Mouse (Mus musculus) brain, embryonic 18.5 days (tissue): Measurements from ENCODE around the gene Hagh.

Source experiments
- DNase-seq: peaks from one replicate; pipeline ENCODE4 v3.0.0-alpha.2; 2012; ENCODE audit warnings: low read depth, low spot score

Hagh gene

DNA sequence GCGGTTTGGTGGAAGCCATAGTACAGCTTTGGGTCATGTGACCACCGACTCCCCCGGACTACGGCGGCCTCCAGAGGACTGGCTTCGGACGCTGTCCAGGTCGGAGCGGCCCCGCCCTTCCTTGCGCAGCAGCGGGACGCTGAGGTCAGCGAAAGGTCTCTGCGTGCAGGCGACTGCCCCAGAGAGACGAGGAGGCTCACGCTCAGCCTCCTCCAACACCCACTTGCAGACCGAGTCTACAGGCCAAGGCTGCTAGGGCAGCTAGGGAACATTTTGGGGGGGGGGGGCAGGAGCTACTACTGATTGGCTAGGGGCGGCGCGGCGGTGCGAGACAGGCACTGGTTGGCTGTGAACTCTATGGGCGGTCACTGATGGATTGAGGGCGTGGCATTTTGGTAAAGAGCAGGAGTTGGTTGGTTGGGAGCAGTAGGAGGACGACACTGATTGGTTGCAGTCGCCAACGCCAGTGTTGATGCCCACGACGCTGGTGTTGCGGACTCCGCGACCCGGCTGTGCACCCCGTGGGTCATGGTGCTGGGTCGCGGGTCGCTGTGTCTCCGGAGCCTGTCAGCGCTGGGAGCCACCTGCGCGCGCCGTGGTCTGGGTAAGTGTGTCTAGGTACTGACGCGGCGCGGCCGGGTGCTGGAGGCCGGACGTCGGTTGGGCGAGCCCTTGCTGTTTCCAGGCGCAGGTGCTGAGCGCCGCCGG, 10.3 kb downstream of the Hagh start, which contains the start of gene Fahd1:
Gene Fahd1 (minus strand): TSS at position 300 of the 708 bp plus-strand sequence.
- DNase-seq: peak; percentile 96

DNA sequence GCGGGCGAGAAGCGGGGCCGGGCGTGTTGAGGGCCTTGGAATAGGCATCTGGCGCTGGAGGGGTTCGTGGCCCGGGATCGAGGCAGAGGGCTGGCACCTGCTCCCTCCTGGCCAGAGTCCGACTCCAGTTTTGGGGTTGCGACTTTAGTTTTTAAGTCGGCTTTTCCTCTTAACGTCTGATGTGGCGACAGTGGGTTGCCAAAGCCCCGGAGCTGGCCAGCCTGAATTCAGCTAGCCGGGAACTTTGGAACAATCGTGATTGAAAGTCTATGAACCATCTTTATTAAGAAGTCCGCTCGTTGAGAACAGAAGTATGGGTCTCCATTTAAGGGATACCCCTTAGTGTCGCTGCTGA, 10.8 kb downstream of the Hagh start:
- no peak for DNase-seq

DNA sequence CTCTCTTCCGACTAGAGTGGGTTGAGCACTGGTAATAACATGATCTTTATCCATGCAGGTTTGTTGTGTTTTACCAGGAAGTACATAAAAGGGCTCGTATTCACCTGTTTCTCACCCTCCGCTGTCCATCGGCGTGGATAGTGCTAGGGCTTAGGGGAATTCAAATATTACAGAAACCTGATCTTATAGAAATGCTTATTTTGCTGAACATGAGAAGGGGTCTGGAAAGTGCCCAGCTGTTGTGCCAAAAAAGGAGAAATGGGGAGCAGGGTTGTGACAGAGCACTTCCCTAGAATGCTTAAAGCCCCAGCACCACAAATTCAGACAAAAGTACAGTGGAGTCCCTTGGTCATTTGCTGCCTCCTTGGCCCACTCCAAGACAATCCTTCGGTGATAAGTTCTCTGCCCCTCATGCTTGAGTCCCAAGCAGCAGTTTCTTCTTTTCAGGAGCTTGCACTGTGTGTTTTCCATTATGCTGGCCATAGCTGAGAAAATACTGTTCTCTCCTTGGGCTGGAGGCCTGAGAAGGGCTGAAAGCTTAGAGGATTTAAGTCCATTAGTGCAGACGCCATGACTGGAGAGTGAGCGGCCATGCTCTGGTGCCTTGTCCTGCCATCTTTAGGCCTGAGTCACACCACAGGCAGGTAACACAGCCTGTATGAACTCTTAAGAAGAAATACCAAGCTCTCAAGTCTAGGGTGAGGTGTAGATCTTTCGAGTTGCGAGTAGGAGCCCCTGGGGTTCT, 11.6 kb downstream of the Hagh start:
- DNase-seq: no peak

- DNase-seq: no peak
Measured at GRCm38 (mm10) chr17:24855838-24856464, 16.0 kb downstream of the Hagh start.

GRCm38 (mm10) chr17:24856589-24856988, 16.6 kb downstream of the Hagh start:
- no peak for DNase-seq

GRCm38 (mm10) chr17:24857831-24858470, 18.0 kb downstream of the Hagh start:
- no peak for DNase-seq

- no peak for DNase-seq
Measured at GRCm38 (mm10) chr17:24858967-24859366, 19.0 kb downstream of the Hagh start.

- no peak for DNase-seq
Measured at GRCm38 (mm10) chr17:24860076-24860475, 20.1 kb downstream of the Hagh start.

DNA sequence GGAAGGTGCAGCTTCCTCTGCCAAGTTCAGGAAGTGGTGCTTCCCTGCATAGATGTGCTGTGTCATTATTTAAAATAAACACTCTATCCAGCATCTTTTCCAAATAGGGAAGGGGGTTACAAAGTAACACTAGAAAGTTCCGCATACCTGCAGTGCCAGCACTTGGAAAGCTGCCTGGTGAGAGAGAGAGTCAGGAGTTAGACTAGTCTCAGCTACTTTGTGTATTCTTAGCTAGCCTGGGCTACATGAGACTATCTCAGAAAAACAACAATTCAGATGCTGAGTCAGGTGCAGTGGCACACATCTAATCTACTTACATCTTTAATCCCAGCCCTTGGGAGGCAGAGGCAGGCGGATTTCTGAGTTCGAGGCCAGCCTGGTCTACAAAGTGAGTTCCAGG, 21.8 kb downstream of the Hagh start:
- DNase-seq: no peak

GRCm38 (mm10) chr17:24865776-24866175, 25.8 kb downstream of the Hagh start, which contains the start of gene Igfals:
Gene Igfals (plus strand): TSS chr17:24865997.
- no peak for DNase-seq

DNA sequence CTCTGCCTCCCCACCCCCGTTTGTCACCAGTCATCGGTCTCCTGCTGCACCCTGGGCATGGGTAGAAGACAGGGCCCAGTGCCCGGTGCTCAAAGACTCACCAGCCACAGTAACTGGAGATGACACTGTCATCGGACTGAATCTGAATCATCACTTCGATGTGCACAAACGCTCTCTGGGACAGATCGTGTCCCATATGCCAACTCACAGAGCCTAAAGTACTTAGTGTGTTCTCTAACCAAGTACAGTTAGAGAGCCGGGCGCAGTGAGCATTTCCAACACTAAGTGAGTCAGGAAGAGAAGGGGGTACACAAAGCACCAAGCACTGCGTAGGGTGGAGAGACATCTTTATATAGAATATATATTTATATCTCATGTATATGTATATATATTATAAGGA, 28.0 kb downstream of the Hagh start:
- DNase-seq: no peak

DNA sequence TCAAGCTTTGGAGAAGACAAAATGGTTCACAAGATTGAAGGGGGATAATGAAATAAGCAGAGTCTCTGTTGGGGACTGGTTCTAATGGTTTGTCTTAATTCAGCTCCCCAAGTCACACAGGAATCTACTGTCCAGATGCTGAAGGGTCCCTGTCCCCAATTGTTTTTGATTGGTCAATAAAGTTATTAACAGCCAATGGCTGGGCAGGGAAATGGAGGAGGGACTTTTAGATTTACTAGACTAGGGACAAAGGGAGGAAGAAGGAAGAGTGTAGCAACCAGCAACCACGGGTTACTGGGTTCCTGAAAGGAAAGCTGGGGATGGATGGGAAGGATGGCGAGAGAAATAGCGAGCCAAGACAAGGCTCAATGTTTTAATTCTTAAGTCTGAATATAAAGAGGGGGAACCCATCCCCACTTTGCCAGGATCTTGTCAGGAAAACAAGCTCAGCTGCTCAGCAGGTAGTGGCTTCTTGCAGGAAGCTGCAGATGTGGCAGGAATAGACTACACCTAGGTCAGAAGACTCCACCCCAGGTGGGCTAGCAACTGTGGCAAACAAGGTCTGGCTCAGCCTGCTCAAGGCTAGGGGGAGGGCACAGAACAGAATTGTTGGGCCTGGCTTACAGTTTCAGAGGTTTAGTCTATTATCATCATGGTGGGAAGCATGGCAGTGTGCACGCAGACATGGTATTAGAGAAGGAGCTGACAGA, 33.9 kb downstream of the Hagh start:
- DNase-seq: no peak

- no peak for DNase-seq
Measured at GRCm38 (mm10) chr17:24874405-24874745, 34.4 kb downstream of the Hagh start.

- DNase-seq: no peak
Measured at GRCm38 (mm10) chr17:24874989-24875388, 35.0 kb downstream of the Hagh start.

- no peak for DNase-seq
Measured at GRCm38 (mm10) chr17:24877336-24878116, 37.6 kb downstream of the Hagh start.

GRCm38 (mm10) chr17:24878117-24878397, 38.1 kb downstream of the Hagh start:
- DNase-seq: no peak

- no peak for DNase-seq
Measured at GRCm38 (mm10) chr17:24878531-24878930, 38.6 kb downstream of the Hagh start.

DNA sequence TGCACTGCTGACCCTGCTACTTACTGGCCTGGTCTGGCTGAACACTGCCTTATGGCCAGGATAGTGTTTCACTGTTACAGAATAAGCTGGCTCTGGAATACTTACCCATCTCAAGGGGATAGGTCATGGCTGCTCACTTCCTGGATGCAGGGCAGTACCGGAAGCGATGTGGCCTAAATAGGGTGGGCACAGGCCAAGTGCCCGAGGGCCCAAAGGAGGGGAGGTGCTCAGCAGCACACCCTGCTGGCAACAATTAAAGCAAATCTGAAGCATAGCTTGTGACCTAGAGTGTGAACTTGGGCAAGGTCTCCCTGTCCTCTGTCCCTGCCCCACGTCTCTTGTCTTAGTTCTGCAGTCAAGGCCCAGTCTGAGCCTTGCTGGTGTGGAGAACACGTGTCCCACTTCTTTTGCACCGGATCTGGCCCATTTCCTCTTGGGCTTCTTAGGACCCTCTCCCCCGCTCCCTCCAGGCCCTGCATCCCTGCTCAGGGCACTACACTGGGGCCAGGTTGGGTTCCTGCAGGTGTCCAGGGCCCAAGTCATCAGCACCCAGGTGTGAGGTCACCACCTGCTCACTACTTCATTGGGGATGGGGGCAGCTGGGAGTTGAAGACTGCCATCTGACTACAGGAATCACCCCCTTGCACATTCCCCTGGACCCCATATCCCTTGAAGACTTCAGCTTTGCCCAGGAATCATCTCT, 41.9 kb downstream of the Hagh start:
- DNase-seq: no peak

- no peak for DNase-seq
Measured at GRCm38 (mm10) chr17:24884391-24884790, 44.4 kb downstream of the Hagh start.

DNA sequence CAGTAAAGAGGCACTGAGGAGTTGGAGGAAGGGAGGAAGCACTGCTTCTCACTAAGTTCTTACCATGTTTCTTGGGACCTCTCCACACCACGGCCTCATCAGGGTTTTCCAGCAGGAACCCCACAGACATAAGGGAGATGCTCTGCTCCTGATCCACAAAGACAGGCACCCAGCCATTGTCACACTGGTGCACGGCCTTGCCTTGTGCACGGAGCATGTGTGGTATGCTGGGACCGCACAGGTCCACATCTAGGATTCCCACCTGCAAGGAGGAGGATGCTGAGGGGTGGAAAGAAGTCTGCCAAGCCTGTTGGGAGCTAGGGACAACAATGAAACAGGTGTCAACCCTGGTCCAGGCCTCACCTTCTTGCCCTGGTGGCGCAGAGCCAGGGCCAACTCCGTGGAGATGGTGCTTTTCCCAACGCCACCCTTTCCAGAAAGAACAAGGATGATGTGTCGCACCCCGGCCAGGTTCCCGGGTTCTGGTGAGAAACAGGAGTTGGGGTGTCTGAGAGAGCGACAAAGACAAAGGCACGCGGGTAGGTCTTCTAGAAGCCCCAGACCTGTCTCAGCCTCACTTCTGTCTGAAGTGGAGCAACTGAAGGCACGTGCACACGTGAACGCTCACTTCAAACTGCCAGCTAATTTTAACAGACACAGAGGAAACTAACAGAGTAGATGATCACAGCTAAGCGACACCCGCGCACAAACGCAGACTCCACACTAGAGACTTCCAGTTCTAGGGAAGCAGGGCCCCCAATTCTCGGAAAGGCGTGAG, 45.6 kb downstream of the Hagh start:
- DNase-seq: no peak
